Mouse (Mus musculus): ENCODE data around the gene Btbd11.

Gene Btbd11

DNA sequence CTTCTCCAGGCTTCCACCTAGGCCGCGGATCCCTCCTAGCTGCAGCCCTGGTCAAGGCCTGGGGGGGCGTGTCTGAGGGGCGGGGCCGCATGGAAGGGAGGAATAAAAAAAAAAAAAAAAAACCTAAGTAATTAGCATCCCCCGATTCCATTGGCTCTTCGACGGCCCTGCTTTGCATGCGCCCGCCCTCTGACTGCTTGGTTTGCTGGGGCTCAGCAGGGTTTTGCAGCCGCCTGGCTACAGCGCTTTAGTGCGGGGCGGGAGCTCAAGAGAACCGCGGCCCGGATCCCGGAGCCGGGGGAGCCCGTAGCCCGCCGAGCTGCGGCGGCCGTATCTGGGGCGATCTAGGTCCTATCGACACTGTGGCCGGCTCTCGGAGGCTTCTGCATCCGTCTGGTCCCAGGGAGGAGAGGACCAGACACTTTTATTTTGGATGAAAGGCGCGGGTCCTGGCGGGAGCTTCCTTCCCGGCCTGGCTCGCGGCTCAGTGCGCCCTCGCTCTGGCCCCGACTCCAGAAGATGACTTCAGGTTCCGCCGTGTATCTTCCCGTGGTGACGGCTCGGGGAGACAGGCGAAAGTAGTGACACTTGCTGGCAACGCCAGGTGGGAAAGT is at the start of gene Btbd11:
TSS of gene Btbd11 (plus strand) at position 210 of the 614 bp plus-strand sequence.
- peak; percentile 81 to 87 for DNase-seq

DNA sequence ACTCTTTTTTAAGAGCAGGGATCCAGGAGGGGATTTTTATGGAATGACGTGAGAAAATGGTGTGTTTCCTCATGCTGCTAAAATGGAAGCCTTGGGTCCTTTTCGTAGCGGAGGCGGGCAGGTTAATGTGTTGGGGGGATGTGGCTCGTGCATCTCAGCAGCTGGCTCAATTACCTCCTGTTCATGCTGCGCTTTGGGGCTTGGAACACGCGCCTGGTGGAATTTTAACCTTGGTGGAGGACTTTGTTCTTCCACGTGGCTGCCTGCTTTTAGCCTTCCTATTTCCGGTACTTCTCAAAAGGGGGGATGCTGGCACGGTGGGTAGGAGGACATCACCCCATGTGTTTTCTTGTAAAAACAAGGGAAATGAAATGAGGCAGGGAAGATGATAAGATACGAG is 47.9 kb upstream of the Btbd11 start:
- no peak for DNase-seq

DNA sequence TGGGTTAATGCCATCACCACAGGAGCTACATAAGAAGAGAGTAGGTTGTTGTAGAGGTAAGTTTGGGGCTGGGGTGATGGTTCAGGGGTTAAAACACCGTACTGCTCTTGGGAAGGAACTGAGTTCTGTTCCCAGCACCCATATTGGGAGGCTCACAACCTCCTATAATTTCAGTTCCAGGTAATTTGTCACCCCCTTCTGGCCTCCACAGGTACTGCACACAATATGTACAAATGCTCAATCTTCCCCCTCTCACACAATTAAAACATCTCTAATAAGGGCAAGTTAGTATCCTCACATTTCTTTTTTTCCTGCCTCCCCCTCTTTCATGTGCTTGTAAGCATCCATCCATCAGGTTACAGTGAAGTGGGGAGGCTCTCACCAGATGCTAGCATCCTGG is 44.7 kb upstream of the Btbd11 start:
- DNase-seq = no peak

DNA sequence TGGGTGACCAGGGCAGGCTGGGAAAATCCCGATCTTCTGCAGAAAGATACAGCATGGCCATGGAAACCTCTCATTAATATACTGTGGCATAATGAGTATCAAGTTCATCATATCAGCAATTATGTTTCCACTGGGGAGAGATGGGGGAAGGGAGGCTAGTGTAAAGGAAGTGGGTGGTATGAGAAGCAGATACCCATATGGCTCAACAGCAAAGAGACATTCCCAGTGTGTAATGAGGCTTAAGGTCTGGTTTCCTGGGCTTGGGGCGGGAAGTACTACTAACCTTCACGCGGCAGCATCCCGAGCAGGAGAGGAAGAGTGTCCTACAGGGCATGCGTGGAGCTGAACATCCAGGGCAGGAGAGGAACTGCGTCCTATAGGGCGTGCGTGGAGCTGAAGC is 39.4 kb upstream of the Btbd11 start:
- DNase-seq = no peak

DNA sequence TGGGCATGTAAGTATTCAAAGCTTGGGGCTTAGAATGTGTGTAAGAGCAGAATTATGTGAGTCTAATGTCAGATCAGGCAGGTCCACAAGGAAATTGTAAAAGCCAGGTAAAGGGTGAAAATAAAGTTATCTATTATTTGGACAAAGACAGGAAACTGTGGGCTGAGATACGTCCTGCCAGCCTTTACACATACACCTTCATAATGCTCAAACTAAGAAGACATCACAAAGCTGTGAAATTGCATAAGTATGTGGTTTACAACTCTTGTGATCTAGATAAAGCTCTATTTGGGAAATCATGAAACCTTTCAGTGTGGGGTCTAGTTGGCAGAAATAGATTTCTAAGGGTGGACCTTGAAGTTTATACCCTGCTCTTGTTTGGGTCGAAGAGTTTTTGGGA is 34.1 kb upstream of the Btbd11 start:
- DNase-seq = no peak

DNA sequence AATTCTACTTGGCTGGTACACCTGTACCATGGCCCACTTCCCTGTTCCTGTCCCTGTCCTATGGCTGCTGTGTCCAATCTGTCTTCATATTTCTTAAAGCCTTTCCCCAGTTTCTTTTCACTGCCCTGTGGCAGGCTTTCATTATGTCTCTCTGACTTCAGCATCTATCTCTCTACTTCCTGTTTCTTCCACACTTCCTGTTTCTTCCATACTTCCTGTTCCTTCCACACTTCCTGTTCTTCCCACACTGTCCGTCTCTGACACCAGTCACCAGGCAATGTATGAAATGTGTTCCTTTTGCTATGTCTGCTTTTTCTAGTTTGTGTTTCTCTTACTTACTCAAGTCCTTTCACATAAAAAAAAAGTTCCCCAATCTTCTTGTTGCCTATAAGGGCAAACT is 32.3 kb upstream of the Btbd11 start:
- DNase-seq = no peak

DNA sequence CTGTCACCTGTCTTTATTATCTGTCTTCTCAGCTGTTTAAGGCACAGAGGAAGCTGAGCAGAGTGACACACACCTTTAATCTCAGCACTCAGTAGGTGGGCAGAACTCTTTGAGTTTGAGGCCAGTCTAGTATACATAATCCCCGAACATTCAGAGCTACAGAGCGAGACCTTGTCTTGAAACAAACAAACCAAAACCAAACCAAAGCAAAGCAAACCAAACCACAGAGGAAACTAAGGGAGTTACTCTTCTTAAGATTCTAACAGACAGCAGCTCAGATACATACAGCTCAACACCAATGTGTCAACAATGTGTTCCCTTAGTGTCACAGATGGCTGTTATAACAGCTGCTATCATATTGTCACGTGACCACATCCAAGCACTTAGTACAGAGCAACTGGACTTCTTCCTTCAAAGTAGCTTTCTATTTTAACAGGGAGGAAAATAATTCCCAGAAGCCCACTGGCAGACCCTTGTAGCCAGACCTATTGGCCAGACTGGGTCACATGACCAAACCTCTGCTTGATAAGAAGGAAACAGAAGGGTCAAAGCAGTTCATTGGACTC is 27.0 kb upstream of the Btbd11 start:
- DNase-seq = no peak

DNA sequence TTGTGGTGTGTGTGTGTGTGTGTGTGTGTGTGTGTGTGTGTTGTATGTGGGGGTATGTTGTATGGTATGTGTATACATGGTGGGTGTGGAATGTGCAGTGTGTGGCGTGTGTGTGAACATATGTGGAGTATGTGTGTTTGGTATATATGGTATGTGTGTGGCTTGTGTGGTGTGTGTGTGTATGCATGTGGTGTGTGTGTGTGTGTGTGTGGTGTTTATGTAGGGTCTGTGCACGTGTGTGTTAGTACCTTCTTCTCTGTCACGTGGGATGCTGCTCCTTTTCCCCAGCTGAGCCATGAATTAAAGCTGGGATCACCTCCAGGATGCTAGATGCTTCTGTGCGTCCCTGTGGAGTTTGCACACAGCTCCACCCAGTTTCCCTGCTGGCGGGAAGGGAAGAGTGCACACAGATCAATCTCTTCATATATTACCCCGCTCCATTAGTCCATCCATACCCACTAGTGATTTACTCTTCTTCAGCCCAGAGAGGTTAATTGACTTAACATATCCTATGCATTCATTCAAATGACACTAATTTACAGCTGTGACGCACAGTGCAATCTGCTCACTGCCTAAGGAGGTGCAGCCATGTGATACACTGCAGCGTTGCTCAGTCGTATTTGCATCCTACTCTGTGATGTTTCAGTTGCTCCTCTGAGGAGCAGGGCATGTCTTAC is 23.7 kb upstream of the Btbd11 start:
- DNase-seq = no peak

DNA sequence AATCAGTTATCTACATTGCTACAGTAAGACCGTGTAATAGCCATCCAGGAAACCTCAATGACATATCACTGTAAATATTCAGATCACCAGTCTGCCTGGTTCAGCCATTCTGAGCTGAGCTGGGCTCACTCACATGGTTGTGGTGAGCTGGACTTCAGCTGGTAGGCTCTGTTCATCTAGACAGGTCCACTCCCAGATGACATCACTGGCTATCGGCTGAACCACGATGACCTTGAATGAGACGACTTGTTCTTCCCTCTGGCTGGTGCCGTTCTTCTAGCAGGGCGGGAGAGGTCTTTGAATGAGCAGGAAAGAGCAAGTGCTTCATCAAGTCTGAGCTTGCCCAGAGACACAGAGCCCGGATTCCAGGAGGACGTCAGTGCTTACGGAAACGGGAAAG is 19.7 kb upstream of the Btbd11 start:
- DNase-seq = no peak

DNA sequence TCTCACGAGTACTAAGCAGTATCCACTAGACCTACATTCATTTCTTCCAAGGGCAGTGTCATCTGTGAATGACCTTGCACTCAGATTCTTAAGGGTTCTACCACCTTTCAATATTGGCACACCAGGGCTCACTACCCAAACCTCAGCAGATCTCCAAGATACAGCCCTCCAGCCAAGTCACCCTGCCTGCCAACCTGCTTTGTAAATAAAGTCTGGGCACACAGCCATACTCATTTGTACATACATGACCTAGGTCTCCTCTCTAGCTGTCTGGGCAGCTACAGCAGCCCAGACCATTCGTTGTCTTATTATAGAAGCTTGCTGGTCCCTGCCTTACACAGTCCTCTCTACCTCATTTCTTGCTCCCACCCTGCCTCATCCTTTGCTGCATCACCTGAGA is 15.3 kb upstream of the Btbd11 start:
- DNase-seq = no peak

DNA sequence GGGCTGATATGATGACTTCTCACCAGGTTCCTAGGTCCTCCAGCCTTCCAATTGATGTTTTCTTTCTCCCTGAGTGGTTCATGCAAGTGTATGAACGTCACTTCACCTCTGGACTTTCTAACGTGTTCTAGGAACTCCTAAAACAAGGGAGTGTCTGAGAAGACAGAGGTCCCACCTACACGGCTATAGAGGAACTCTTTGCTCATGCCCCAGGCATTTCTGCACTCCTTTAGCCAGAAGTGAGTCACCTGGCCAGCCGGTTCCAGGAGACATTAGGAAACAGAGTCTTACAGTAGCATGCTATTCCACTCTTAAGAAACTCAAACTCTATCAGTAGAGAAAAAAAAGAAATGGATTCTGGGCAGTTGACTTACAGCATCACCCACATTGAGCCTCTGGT is 14.5 kb upstream of the Btbd11 start:
- DNase-seq = no peak

DNA sequence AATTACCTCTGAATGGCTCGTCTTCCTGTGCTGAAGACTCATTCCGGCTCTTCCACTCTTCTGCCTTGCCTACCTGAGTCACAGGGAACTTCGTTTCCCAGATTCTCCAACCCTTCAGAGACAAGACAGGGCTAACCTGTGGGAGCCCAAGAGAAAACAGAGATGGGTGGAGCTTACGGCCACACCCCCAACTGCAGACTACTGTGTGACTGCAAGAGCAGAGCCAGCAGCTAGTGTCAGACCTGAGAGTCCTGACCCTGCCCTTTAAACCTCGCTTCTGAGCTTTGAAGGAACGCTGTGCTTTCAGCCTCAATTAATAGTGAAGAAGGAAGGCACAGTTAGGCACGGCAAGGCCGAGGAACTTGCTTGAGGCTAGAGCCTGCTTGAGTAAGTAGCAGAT is 7.6 kb upstream of the Btbd11 start:
- DNase-seq = no peak

DNA sequence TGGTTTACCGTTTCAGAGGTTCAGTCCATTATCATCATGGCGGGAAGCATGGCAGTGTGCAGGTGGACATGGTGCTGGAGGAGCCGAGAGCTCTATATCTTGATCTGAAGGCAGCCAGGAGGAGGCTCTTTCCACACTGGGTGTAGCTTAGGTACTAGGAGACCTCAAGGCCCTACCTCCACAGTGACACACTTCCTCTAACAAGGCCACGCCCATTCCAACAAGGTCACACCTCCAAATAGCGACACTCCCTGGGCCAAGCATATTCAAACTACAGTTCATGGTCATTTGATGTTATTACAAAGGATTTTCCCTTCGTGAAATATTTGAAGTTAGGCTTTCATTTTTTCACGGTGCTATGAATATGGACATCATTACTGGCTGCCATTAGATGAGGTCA is 3.6 kb upstream of the Btbd11 start:
- DNase-seq = no peak

DNA sequence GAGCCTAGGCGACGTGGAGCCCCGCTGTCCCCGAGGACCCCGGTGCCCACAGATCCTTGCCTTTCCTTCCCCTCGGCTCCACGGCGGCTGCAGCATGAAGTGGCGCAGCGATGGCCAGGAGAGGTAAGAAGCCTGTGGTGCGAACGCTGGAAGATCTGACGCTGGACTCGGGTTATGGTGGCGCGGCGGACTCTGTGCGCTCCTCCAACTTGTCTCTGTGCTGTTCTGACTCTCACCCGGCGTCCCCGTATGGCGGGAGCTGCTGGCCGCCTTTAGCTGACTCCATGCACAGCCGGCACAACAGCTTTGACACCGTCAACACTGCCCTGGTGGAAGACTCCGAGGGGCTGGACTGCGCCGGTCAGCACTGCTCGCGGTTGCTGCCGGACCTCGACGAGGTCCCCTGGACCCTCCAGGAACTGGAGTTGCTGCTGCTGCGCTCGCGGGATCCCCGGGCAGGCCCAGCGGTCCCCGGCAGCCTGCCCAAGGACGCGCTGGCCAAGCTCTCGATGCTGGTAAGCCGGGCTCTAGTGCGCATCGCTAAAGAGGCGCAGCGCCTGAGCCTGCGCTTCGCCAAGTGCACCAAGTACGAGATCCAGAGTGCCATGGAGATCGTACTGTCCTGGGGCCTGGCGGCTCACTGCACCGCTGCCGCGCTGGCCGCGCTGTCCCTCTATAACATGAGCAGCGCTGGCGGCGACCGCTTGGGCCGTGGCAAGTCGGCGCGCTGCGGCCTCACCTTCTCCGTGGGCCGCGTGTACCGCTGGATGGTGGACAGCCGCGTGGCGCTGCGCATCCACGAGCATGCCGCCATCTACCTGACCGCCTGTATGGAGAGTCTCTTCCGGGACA is 831 bp downstream of the Btbd11 start:
- peak; percentile 37 to 50 for DNase-seq

DNA sequence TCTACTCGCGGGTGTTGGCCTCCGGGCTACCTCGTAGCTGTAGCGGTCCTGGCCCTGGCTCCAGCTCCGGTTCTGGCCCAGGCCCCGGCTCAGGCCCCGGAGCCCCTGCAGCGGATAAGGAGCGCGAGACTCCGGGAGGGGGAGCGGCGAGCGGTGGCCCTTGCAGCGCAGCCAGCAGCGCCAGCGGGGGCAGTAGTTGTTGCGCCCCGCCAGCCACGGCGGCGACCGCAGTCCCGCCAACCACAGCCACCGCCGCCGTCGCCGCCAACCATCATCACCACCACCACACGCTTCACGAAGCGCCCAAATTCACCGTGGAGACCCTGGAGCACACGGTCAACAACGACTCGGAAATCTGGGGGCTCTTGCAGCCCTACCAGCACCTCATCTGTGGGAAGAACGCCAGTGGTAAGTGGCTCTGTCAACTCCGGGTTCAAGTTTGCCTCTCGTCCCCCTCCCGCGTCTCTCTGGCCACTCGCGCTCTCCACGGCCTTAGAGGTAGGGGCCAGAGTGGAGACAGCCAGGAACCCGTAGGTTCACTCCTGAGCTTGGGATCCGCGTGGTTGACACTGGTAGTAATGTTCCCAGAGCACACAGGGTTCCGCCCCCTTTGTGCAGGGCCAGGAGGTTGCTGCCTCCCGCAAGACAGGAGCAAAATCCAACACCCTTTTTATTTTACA is 1.6 kb downstream of the Btbd11 start:
- DNase-seq = peak in 1 of 2 experiments; percentile 7

DNA sequence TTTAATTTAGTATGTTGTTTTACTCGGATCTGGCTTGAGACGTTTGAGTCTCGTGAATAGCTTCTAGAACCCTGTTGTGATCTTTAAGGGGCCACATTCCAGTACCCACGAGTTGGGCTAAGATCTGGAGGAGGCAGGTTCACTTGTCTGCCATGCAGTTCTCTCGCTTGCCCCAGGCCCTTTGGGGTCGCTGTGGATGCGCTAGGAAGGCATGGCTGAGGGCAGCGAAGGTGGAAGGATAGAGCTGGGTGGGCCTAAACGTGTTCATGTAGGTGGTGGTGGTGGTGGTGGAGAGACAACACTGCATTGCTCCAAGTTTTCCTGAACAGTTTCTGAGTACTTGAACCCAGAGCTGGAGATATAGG is 2.1 kb downstream of the Btbd11 start:
- peak; percentile 38 to 46 for DNase-seq

DNA sequence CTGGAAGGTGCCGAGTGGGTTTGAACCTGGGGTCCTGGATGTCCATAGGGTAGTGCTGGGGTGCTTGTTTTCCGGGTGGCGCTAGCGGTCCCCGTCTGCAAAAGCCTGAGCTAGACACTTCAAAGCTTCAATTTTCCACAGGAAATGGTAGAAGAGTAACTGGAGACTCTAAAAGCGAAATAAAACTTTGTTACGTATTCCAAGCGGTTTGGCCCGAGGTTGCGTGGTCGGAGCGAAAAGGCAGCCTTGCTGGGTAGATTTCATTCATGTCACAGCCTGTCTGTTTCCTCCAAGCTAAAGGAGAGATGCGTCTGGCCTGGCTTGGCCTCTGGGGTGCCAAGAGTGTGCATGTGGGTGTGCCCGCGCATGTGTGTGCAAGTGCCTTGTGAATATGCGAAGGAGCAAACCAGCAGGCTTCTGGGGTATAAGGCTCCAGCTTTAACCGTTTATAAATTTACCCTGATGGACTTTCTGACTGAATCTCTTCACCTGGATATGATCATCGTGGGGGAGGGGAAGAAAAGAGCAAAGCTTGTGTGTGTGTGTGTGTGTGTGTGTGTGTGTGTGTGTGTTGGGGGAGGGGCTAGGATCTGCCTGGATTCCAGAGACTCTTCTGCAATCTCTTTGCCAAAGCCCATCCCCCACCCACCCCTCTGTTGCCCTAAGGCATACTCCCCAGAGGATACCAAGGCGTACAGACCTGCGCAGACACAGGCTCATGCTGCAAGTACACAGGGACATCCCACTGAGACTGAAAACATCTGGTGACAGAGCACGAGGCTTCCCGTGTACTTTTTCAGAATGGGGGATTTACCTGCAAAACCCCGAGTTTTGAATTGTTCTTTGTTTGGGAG is 2.9 kb downstream of the Btbd11 start:
- DNase-seq = peak; percentile 9 to 11

DNA sequence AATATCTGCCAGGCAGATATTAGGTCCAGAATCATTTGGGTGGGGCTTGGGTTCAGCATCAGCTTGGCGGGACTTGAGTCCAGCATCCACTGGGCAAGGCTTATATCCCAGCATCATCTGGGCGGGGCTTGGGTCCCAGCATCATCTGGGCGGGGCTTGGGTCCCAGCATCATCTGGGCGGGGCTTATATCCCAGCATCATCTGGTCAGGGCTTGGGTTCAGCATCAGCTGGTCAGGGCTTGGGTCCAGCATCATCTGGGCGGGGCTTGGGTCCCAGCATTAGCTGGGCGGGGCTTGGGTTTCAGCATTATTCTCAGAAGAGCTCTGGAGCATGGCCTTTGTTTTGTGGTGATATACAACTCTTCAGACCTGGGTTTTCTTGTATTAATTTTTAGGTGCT is 6.4 kb downstream of the Btbd11 start:
- no peak for DNase-seq

DNA sequence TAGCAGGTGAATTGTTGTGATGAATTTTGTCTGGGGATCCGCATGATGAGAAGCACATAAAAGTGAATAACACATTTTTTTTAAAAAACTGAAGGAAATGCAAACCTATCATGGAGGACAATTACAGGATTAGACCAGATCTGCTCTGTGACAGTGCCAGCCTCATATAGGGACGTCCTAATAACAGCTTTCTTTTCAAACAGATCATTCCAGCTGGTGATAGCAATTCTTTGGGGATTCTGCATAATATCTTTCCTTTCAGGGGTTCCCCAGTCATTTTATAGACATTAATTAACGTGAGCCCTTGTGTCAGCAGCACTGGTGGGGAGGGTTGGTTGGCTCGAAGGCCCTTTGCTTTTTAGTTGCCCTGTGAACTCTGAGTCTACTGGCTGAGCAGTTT is 7.9 kb downstream of the Btbd11 start:
- no peak for DNase-seq

DNA sequence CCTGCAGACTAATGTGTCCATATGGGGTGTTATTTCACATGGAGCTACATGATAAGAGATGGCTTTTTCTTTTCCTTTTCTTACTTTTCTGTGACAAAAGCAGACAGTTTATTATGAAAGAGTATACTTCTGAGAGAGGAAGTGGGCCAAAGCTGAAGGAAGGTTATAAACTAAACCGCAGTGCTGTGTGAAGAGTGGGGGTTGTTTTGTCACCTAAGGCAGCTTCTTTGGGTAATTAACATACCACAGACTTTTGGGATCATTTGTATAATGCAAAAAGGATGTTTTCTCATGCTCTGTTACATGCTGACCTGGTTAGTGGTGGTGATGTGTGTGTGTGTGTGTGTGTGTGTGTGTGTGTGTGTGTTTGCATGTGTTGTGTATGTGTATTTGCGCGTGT is 24.5 kb downstream of the Btbd11 start:
- DNase-seq = no peak

DNA sequence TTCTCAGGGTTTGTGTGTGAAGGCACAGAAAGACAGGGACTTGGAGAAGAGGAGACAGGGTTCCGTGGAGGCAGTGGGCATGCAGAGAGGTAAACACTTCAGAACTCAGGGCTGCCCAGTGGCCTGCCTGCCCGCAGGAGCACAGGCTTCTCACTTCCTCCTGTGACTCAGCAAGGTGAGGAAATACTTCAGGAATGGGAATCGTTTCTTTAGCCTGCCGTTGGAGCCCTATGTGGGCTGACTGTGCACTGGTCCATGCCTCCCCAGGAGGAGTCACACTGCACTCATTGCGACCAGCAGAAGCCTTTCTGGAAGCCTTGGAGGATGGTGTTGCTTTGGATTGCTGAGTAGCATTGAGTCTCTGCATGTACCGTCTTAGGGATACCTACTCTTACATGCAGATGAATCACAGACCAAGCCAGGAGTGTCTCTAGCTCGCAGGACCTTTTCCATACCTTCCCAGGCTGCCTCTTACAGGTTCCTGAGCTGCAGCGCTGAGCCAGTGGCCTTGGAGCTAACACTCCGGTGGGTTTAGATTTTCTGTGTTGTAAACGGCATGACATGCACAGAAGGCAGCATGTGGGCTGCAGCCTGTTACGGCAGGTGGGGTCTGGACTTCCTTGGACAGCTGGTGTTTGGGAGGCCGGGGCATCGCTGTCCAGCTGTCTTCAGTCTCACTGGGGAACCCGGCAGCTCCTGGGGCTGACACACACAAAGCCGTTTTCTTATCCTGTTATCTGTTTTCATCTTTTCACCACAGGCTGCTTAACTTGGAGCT is 34.4 kb downstream of the Btbd11 start:
- DNase-seq = no peak

All from cerebellum, postnatal 36 days (tissue).